Mouse (Mus musculus) thymus, adult 2 months (tissue): Measurements from ENCODE around the gene Ehbp1.

ENCODE experiments used
- CTCF ChIP-seq: fragments of 200-500 bp; IDR thresholded peaks from 2 replicates; pipeline ENCODE4 v1.5.1; 2012; ENCODE audit warnings: mild to moderate bottlenecking, control low read depth, low read length, moderate library complexity, borderline replicate concordance; ENCODE audit not compliant: control insufficient read depth, poor library complexity, insufficient read depth; ENCODE audit errors: extremely low read depth
- POLR2A ChIP-seq: fragments of 200-500 bp; IDR thresholded peaks from 2 replicates; pipeline ENCODE4 v1.6.1; 2012; ENCODE audit warnings: mild to moderate bottlenecking, low read length, control low read depth, moderate library complexity; ENCODE audit not compliant: control insufficient read depth, poor library complexity, insufficient read depth; ENCODE audit errors: extremely low read depth

DNA sequence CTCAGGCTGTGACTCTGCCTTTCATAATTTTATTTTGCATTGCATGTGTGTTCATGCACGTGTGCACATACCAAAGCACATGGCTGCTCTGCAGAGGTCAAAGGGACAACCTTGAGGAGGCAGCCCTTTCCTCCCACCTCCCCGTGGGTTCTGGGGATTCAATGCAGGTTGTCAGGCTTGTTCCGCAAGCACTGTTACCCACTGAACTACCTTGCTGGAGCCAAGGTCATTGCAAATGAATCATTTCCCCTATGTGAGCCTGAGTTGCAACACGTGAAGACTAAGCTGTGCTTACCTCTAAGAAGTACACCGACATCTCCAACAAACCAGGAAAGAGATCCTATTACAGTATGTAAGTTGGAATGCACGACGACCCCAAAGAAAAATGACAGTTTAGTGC, 291.2 kb downstream of the Ehbp1 start:
- TF ChIP-seq CTCF (no peak), POLR2A (no peak)
